Mouse (Mus musculus) stomach, embryonic 15.5 days (tissue): Measurements from ENCODE around the gene Col4a2. TPM values are rescaled to one million over a fixed set of nuclear protein-coding genes. Genes with fewer than 3 reads are reported as not detected.

Source experiments
- ATAC-seq: fragments of 200-750 bp; cut with Nextera tagmentation; 2 replicates; pipeline ENCODE4 v1.8.0; 2017; ENCODE audit warnings: low read depth, moderate number of reproducible peaks, moderate TSS enrichment; ENCODE audit not compliant: insufficient read depth, low FRiP score
- H3K27ac ChIP-seq: fragments of 300-500 bp; sonication (generic); 2 replicates; pipeline ENCODE4 v1.5.1; 2015; ENCODE audit warnings: mild to moderate bottlenecking, inconsistent platforms
- H3K27me3 ChIP-seq: fragments of 300-500 bp; sonication (generic); replicated peaks from 2 replicates; pipeline ENCODE4 v1.6.1; 2015; ENCODE audit warnings: inconsistent platforms
- H3K36me3 ChIP-seq: fragments of 300-500 bp; sonication (generic); 2 replicates; pipeline ENCODE4 v1.6.1; 2015; ENCODE audit warnings: inconsistent platforms
- H3K4me1 ChIP-seq: fragments of 300-500 bp; sonication (generic); 2 replicates; pipeline ENCODE4 v1.6.1; 2015; ENCODE audit warnings: inconsistent platforms
- H3K4me2 ChIP-seq: fragments of 300-500 bp; sonication (generic); 2 replicates; pipeline ENCODE4 v1.6.1; 2015; ENCODE audit warnings: mild to moderate bottlenecking, inconsistent platforms
- H3K4me3 ChIP-seq: fragments of 300-500 bp; sonication (generic); replicated peaks from 2 replicates; pipeline ENCODE4 v1.5.1; 2015; ENCODE audit warnings: inconsistent platforms
- H3K9ac ChIP-seq: fragments of 300-500 bp; sonication (generic); 2 replicates; pipeline ENCODE4 v1.6.1; 2015; ENCODE audit warnings: inconsistent platforms
- H3K9me3 ChIP-seq: fragments of 300-500 bp; sonication (generic); 2 replicates; pipeline ENCODE4 v1.6.1; 2016; ENCODE audit warnings: inconsistent platforms
- WGBS: fragments of 180-500 bp; shearing (Covaris S2); methylation state at CpG from one replicate; pipeline ENCODE4 v1.1.7; 2015; 5-methylcytosine and 5-hydroxymethylcytosine counted together
- polyA plus RNA-seq: library from polyadenylated mRNA; unstranded; fragments of >200 nt; fragmentation: Nextera tagmentation; extraction: Ambion mirVana; gene quantifications from 2 replicates; pipeline ENCODE4 v1.2.1, GENCODE M21; 2015

The Col4a2 gene
- polyA plus RNA-seq, 1 experiment from 2014 or later = 72.1 TPM

DNA sequence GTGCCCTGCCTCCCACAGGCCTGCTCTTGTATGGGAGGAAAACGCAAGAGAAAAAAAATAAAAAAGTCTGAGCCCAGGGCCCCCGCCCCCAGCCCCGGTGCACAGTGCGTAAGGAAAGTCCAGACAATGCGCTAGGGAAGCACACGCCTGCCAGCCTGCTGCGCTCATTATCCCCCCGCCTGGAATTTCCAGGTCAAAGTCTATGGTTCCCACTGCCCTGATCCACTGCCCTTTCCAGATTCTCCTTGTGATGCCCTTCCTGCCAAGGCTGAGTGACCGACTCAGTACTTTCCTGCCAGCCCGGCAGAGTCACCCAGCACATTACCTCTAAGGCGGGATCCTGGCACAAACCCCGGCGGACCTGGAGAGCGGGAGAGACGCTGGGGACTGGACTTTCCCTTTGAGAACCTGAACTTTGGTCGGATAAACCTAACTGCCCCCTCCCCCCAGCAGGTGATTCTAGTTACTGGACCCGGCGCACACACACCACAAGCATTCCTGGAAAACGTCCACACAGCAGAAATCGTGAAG, 33.2 kb upstream of the Col4a2 start:
- peak; percentile 37; the same call in 1 of the 2 replicates for ATAC-seq
- Histone ChIP-seq H3K27me3 (no peaks in the 10 kb centered on the region), H3K36me3 (no peaks in the 10 kb centered on the region), H3K9me3 (no peaks in the 10 kb centered on the region), H3K27ac (peak overlapping the region; percentile 87), H3K4me1 (peaks cover 58% of the 10 kb centered on the region), H3K9ac (no peak overlapping the region), H3K4me3 (peak overlapping the region; percentile 5; the same call in 1 of the 2 replicates), H3K4me2 (peak overlapping the region; percentile 36)
- 54% methylated on average over 20 of the region's 20 CpGs for WGBS

DNA sequence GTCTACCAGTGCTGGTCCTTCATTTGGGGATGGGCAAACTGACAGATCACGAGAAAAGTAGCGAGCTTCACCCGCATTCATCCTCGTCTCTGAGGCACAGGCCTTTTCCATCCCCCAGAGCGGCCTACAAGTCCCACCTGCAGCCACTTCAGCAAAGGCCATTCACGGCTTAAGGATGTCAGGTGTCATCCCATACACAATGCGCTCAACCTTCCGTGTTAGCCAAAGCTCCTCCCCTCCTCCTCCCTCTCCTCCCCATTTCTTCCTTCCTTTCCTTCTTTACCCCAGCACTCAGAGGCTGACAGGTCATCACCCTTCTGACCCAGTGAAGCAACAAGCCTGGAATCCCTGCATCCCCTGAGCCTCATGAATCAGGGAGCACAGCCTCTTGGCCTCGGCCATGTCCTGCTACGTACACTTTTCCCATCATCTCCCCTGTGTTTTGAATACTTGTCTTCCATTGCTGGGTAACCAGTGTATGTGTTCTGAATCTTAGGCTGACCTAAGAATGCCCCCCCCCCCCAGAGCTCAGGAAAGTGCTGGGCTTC, 31.8 kb upstream of the Col4a2 start:
- H3K9me3 ChIP-seq = no peaks in the 10 kb centered on the region
- no peak overlapping the region for H3K9ac ChIP-seq
- H3K4me1 ChIP-seq = peaks cover 54% of the 10 kb centered on the region
- ATAC-seq = no peak
- H3K27ac ChIP-seq = no peak overlapping the region
- no peaks in the 10 kb centered on the region for H3K36me3 ChIP-seq
- no peak overlapping the region for H3K4me2 ChIP-seq
- 79% methylated on average over 10 of the region's 10 CpGs for WGBS
- no peak overlapping the region for H3K4me3 ChIP-seq
- H3K27me3 ChIP-seq = no peaks in the 10 kb centered on the region

- no peaks in the 10 kb centered on the region for H3K36me3 ChIP-seq
- 74% methylated on average over 10 of the region's 10 CpGs for WGBS
- no peak for ATAC-seq
- H3K9me3 ChIP-seq = no peaks in the 10 kb centered on the region
- no peaks in the 10 kb centered on the region for H3K27me3 ChIP-seq
- no peak overlapping the region for H3K27ac ChIP-seq
- H3K4me2 ChIP-seq = no peak overlapping the region
- H3K4me3 ChIP-seq = no peak overlapping the region
- H3K9ac ChIP-seq = no peak overlapping the region
- peaks cover 46% of the 10 kb centered on the region for H3K4me1 ChIP-seq
Observed at GRCm38 (mm10) chr8:11282139-11282538, 30.5 kb upstream of the Col4a2 start.

DNA sequence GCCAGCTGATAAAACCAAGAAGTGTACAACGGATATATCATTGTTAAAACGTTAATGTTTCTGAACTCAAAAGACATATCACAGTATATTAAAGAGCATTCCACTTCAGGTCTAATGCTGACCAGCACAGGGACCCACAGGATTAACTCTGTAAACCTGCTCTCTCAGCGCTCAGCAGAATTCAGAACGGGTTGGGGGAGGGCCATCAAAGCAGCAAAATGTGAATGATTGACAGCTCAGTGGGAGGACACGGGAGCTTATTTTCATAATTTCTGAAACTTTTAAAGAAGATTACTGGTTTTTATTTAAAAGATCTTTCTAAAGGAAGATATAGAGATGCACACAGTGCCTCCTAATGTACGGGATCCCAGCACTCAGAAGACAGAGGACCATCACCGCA, 29.9 kb upstream of the Col4a2 start:
- H3K9me3 ChIP-seq = no peaks in the 10 kb centered on the region
- no peak for ATAC-seq
- H3K4me3 ChIP-seq = no peak overlapping the region
- no peak overlapping the region for H3K9ac ChIP-seq
- no peaks in the 10 kb centered on the region for H3K36me3 ChIP-seq
- no peak overlapping the region for H3K27ac ChIP-seq
- 80% methylated on average over 7 of the region's 7 CpGs for WGBS
- H3K4me1 ChIP-seq = peaks cover 40% of the 10 kb centered on the region
- no peak overlapping the region for H3K4me2 ChIP-seq
- H3K27me3 ChIP-seq = no peaks in the 10 kb centered on the region

DNA sequence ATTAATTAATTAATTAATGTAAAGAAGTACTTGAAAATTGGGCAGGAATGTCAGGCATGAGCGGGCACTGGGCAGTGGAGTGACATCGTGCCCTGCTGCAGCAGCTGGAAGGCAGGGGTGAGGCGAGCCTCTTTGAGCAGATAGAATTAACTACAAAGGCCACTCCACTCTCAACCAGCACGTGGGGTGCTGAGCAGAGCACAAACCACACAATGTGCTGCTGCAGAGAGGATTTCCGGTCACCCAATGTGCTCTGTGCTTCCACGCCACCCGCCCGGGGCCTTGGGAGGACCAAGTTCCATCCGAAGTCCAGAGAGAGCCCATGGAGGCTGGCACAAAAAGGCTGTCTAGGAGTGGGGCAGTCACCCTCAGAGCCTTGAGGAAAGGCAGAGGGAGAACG, 29.4 kb upstream of the Col4a2 start:
- ATAC-seq = no peak
- Histone ChIP-seq H3K27me3 (no peaks in the 10 kb centered on the region), H3K9ac (no peak overlapping the region), H3K36me3 (no peaks in the 10 kb centered on the region), H3K4me3 (no peak overlapping the region), H3K9me3 (no peaks in the 10 kb centered on the region), H3K4me1 (peaks cover 35% of the 10 kb centered on the region), H3K27ac (no peak overlapping the region), H3K4me2 (no peak overlapping the region)
- 62% methylated on average over 10 of the region's 10 CpGs for WGBS

DNA sequence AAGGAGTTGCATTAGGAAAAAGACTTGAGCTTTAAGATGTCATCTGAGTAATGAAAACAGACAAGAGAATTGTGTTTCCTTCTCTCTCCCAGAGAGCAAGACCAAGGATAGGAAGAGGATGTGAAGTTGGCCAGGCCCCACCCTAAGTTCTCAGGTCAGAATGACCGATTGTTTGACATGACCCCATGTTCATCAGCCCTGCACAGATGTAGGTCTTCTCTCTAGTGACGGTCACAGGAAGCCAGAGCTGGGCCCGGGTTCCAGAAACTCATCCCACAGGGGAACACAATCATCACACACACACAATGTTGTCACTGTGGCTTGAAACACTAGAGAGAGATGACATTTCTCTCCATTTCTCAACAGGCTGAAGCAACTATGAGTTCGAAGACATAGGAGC, 27.2 kb upstream of the Col4a2 start:
- H3K9ac ChIP-seq = no peak overlapping the region
- WGBS = 63% methylated on average over 4 of the region's 4 CpGs
- no peak overlapping the region for H3K4me3 ChIP-seq
- no peak for ATAC-seq
- H3K9me3 ChIP-seq = no peaks in the 10 kb centered on the region
- no peak overlapping the region for H3K4me2 ChIP-seq
- H3K27ac ChIP-seq = no peak overlapping the region
- no peaks in the 10 kb centered on the region for H3K27me3 ChIP-seq
- H3K4me1 ChIP-seq = peaks cover 21% of the 10 kb centered on the region; the same call in 1 of the 2 replicates
- no peaks in the 10 kb centered on the region for H3K36me3 ChIP-seq

GRCm38 (mm10) chr8:11287139-11287538, 25.5 kb upstream of the Col4a2 start:
- no peaks in the 10 kb centered on the region for H3K36me3 ChIP-seq
- WGBS = 79% methylated on average over 3 of the region's 3 CpGs
- H3K4me1 ChIP-seq = peaks cover 17% of the 10 kb centered on the region; the same call in 1 of the 2 replicates
- H3K4me3 ChIP-seq = no peak overlapping the region
- ATAC-seq = no peak
- no peak overlapping the region for H3K9ac ChIP-seq
- H3K9me3 ChIP-seq = no peaks in the 10 kb centered on the region
- H3K27ac ChIP-seq = no peak overlapping the region
- no peaks in the 10 kb centered on the region for H3K27me3 ChIP-seq
- no peak overlapping the region for H3K4me2 ChIP-seq

DNA sequence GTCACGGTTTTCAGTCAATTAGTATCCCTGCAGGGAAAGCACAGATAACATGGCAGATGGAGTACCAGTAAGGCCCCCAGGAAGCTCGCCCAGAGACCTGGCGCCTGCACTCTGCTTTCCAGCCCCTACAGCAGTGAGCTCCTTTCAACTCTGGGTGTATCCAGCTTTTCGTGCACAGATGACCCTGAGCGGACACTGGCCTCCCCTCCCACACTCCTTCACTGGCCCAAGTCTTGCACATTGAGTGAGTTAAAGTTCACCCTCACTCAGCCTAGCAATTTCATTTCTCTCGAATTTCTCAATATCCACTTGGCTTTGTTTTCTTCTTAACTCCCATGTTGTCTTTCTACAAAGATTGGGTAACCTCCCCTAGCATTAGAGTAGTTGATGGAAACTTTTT, 24.3 kb upstream of the Col4a2 start:
- Histone ChIP-seq H3K36me3 (no peaks in the 10 kb centered on the region), H3K9ac (no peak overlapping the region), H3K4me2 (no peak overlapping the region), H3K9me3 (no peaks in the 10 kb centered on the region), H3K4me1 (peaks cover 12% of the 10 kb centered on the region; the same call in 1 of the 2 replicates), H3K27ac (no peak overlapping the region), H3K4me3 (no peak overlapping the region), H3K27me3 (no peaks in the 10 kb centered on the region)
- no peak for ATAC-seq
- WGBS = 76% methylated on average over 6 of the region's 6 CpGs

DNA sequence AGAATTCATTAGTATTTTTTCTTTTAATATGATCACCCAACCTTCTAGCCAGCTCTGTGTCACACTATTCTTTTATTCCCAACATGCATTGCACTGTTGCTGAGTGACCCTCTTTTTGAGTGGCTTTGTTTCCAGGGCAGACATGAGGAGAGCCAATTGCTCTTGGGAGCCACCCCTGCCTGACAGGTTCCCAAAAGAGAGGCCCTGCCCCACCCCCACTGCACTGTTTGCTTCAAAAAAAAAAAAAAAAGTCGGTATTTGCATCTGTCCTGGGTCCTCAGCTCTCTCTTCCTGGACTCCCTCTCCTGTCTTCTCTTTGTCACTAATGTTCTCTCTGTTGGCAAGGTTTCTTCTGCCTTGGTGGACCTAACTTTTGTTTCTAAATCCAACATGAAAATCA, 22.1 kb upstream of the Col4a2 start:
- H3K4me1 ChIP-seq = 0 out of 2 replicates have a peak, but pooled peaks cover 10% of the 10 kb centered on the region
- no peaks in the 10 kb centered on the region for H3K27me3 ChIP-seq
- no peaks in the 10 kb centered on the region for H3K9me3 ChIP-seq
- H3K4me2 ChIP-seq = no peak overlapping the region
- H3K4me3 ChIP-seq = no peak overlapping the region
- no peak overlapping the region for H3K9ac ChIP-seq
- 0% methylated on average over 1 of the region's 1 CpGs for WGBS
- no peak overlapping the region for H3K27ac ChIP-seq
- no peak for ATAC-seq
- no peaks in the 10 kb centered on the region for H3K36me3 ChIP-seq

DNA sequence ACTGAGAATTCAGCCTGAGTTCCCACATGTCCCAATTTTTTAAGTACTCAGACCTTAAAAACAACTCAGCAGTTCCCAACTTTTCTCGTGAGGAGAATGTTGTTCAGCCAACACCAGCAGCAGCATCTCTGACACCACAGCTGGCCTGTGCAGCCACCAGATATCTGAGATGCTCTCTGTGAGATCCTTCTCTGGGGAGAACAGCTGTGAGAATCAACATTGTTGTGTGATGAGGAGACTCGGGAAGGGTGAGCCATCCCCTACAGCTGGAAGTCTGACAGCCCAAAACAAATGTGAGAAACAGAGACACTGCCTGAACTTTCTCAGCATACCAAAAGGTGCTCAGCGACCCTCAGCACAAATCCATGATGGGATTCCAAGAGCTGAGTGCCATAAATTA, 20.0 kb upstream of the Col4a2 start:
- Histone ChIP-seq H3K4me1 (peaks cover 19% of the 10 kb centered on the region), H3K4me3 (no peak overlapping the region), H3K36me3 (no peaks in the 10 kb centered on the region), H3K9ac (no peak overlapping the region), H3K4me2 (no peak overlapping the region), H3K9me3 (no peaks in the 10 kb centered on the region), H3K27me3 (no peaks in the 10 kb centered on the region), H3K27ac (0 out of 2 replicates have a peak overlapping the region, but pooled peaks have one; percentile 13)
- WGBS = 20% methylated on average over 3 of the region's 3 CpGs
- ATAC-seq = no peak

DNA sequence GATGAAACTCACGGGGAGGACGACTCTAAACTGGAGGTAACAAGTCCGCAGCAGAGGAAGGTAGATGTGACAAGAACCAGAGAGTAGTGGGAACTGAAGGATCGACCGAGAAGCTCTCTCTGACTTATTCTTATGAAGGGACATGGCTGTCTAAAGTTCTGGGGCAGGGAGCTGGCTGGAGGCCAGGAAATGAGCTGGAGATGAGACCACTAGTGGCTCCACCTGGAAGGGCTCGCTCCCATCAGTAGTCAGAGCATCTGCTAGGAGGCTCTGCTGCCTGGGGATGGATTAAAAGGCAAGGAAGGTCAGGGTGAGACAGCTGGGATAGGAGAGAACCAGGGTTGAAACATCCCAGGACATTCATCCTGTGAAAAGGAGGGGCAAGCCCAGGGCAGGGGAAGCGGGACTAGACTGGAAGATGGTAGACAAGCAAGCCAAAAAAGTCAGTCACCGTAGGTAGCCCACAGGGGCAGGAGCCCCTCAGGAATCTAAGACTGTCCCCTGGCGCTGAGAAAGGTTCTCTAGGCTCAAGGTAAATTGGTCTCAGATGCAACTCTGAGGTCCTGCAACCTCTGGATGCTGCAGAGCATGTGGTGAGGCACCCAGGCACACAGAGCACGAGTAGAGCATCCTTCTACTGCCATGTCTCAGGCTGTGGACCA, 16.2 kb upstream of the Col4a2 start:
- peaks cover 32% of the 10 kb centered on the region for H3K4me1 ChIP-seq
- ATAC-seq = no peak
- no peak overlapping the region for H3K27ac ChIP-seq
- no peak overlapping the region for H3K9ac ChIP-seq
- 71% methylated on average over 10 of the region's 10 CpGs for WGBS
- no peaks in the 10 kb centered on the region for H3K9me3 ChIP-seq
- no peaks in the 10 kb centered on the region for H3K36me3 ChIP-seq
- no peaks in the 10 kb centered on the region for H3K27me3 ChIP-seq
- H3K4me2 ChIP-seq = no peak overlapping the region
- no peak overlapping the region for H3K4me3 ChIP-seq

- H3K4me2 ChIP-seq = no peak overlapping the region
- H3K36me3 ChIP-seq = no peaks in the 10 kb centered on the region
- no peak overlapping the region for H3K9ac ChIP-seq
- peaks cover 32% of the 10 kb centered on the region for H3K4me1 ChIP-seq
- H3K4me3 ChIP-seq = no peak overlapping the region
- ATAC-seq = no peak
- H3K27me3 ChIP-seq = no peaks in the 10 kb centered on the region
- H3K27ac ChIP-seq = no peak overlapping the region
- no peaks in the 10 kb centered on the region for H3K9me3 ChIP-seq
- 70% methylated on average over 8 of the region's 8 CpGs for WGBS
Observed at GRCm38 (mm10) chr8:11297141-11297838, 15.3 kb upstream of the Col4a2 start.
